Comparison of ENCODE assay signal across 8 mouse cellular contexts in the genomic region with DNA sequence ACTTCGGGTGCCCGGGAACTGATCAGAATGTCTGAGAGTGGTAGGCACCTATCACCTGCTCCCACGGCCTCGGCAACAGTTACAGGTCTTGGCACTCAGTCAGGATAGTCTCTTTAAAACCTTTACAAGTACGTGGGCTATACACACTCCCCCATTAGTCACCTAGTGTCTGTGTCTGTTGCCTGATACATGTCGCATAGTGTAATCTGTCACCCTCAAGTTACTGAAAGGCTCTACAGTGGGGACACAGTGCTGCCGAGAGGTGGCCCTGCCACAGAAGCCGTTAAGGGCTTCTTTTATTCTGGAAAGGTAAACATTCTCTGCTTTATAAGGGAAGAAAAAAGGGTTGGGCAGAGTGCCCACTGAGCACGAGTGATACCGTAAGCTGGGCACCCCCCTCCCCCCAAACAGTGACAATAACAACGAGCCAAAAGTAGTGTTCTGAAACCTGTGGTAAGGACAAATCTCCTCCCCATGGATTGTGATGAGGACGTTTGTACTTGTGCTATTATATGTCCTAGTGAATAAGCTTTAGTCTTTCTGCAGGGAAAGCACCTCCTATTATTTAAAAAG.
"Had no signal": no experiment of that assay in that cellular context is flagged by ENCODE, and none has a peak within 500 bp of the region (broad histone marks: within the 10 kb centered on the region; RNA-seq: fewer than 3 reads in every experiment).

No protein-coding gene starts in this region.

- H3K9me3 ChIP-seq: kidney, embryonic 15.5 days; midbrain, embryonic 10.5 days; neural tube, embryonic 12.5 days had no signal

- H3K9ac ChIP-seq: kidney, embryonic 15.5 days; limb, embryonic 13.5 days; liver, embryonic 14.5 days; neural tube, embryonic 12.5 days had no signal

- H3K36me3 ChIP-seq: kidney, embryonic 15.5 days; limb, embryonic 13.5 days; midbrain, embryonic 10.5 days; neural tube, embryonic 12.5 days had no signal

- H3K4me2 ChIP-seq: kidney, embryonic 15.5 days; limb, embryonic 13.5 days; neural tube, embryonic 12.5 days had no signal

- H3K4me3 ChIP-seq: kidney, embryonic 15.5 days; limb, embryonic 13.5 days; midbrain, embryonic 10.5 days; neural tube, embryonic 12.5 days had no signal

- H3K27me3 ChIP-seq: kidney, embryonic 15.5 days; limb, embryonic 13.5 days; neural tube, embryonic 12.5 days had no signal

- DNase-seq: kidney, postnatal 14 days; left cerebral cortex, postnatal 4 days; midbrain, embryonic 14.5 days had no signal

- H3K27ac ChIP-seq: kidney, embryonic 15.5 days; limb, embryonic 13.5 days; liver, embryonic 14.5 days; midbrain, embryonic 10.5 days; neural tube, embryonic 12.5 days had no signal
